Mouse (Mus musculus) hindbrain, embryonic 11.5 days (tissue): ENCODE data around the gene Inpp4b. TPM values are rescaled to one million over a fixed set of nuclear protein-coding genes. Genes with fewer than 3 reads are reported as not detected.

Experiments
- ATAC-seq: fragments of 200-750 bp; cut with Nextera tagmentation; 2 replicates; pipeline ENCODE4 v1.8.0; 2017; ENCODE audit warnings: mild to moderate bottlenecking, moderate TSS enrichment, moderate library complexity; ENCODE audit not compliant: low FRiP score
- DNase-seq: peaks from one replicate; pipeline ENCODE4 v3.0.0-alpha.2; 2015; ENCODE audit warnings: low spot score
- H3K27ac ChIP-seq: fragments of 300-500 bp; sonication (generic); 2 replicates; pipeline ENCODE4 v1.5.1; 2014; ENCODE audit warnings: mild to moderate bottlenecking, low read depth, low read length
- H3K27me3 ChIP-seq: fragments of 300-500 bp; sonication (generic); 2 replicates; pipeline ENCODE4 v1.6.1; 2014; ENCODE audit warnings: mild to moderate bottlenecking, low read length, moderate library complexity, mixed read lengths; ENCODE audit not compliant: control insufficient read depth, insufficient read depth
- H3K36me3 ChIP-seq: fragments of 300-500 bp; sonication (generic); 2 replicates; pipeline ENCODE4 v1.6.1; 2014; ENCODE audit warnings: mild to moderate bottlenecking, low read length, moderate library complexity, mixed read lengths; ENCODE audit not compliant: control insufficient read depth, insufficient read depth
- H3K4me1 ChIP-seq: fragments of 300-500 bp; sonication (generic); replicated peaks from 2 replicates; pipeline ENCODE4 v1.6.1; 2014; ENCODE audit warnings: low read length, mixed read lengths; ENCODE audit not compliant: control insufficient read depth, insufficient read depth
- H3K4me2 ChIP-seq: fragments of 300-500 bp; sonication (generic); replicated peaks from 2 replicates; pipeline ENCODE4 v1.6.1; 2014; ENCODE audit warnings: mild to moderate bottlenecking, low read depth, low read length
- H3K4me3 ChIP-seq: fragments of 300-500 bp; sonication (generic); 2 replicates; pipeline ENCODE4 v1.5.1; 2014; ENCODE audit warnings: low read depth, low read length
- H3K9ac ChIP-seq: fragments of 300-500 bp; sonication (generic); 2 replicates; pipeline ENCODE4 v1.6.1; 2014; ENCODE audit warnings: low read depth, low read length
- H3K9me3 ChIP-seq: fragments of 300-500 bp; sonication (generic); 2 replicates; pipeline ENCODE4 v1.6.1; 2016; ENCODE audit warnings: low read length; ENCODE audit not compliant: control insufficient read depth
- WGBS: fragments of 180-500 bp; shearing (Covaris S2); extraction: QIAGEN DNeasy Blood & Tissue Kit; methylation state at CpG from one replicate; pipeline ENCODE4 v1.1.7; 2014; 5-methylcytosine and 5-hydroxymethylcytosine counted together
- polyA plus RNA-seq: library from polyadenylated mRNA; unstranded; fragments of >200 nt; fragmentation: Nextera tagmentation; extraction: Ambion mirVana; gene quantifications from 2 replicates; pipeline ENCODE4 v1.2.1, GENCODE M21; 2014

Inpp4b gene
- polyA plus RNA-seq, 1 experiment from 2014 or later, result 7.0 TPM

- Histone ChIP-seq H3K4me3 (no peak overlapping the region), H3K4me2 (no peak overlapping the region), H3K9ac (no peak overlapping the region), H3K9me3 (no peaks in the 10 kb centered on the region), H3K27me3 (no peaks in the 10 kb centered on the region), H3K36me3 (no peaks in the 10 kb centered on the region), H3K27ac (no peak overlapping the region), H3K4me1 (no peaks in the 10 kb centered on the region)
- WGBS, result 100% methylated on average over 1 of the region's 1 CpGs
- no peak for DNase-seq
- no peak for ATAC-seq
These were observed 393.7 kb downstream of the Inpp4b start for GRCm38 (mm10) chr8:81736103-81736502.

GRCm38 (mm10) chr8:81742588-81742987, 400.2 kb downstream of the Inpp4b start:
- ATAC-seq (no peak), DNase-seq (no peak)
- Histone ChIP-seq H3K9ac (no peak overlapping the region), H3K9me3 (no peaks in the 10 kb centered on the region), H3K4me2 (no peak overlapping the region), H3K4me1 (no peaks in the 10 kb centered on the region), H3K27ac (no peak overlapping the region), H3K4me3 (no peak overlapping the region), H3K27me3 (no peaks in the 10 kb centered on the region), H3K36me3 (no peaks in the 10 kb centered on the region)
- 85% methylated on average over 7 of the region's 7 CpGs for WGBS

- no peak overlapping the region for H3K9ac ChIP-seq
- H3K27me3 ChIP-seq, result no peaks in the 10 kb centered on the region
- H3K4me3 ChIP-seq, result no peak overlapping the region
- no peak for DNase-seq
- H3K4me1 ChIP-seq, result no peaks in the 10 kb centered on the region
- 81% methylated on average over 3 of the region's 3 CpGs for WGBS
- H3K4me2 ChIP-seq, result no peak overlapping the region
- H3K9me3 ChIP-seq, result no peaks in the 10 kb centered on the region
- H3K27ac ChIP-seq, result no peak overlapping the region
- H3K36me3 ChIP-seq, result no peaks in the 10 kb centered on the region
- no peak for ATAC-seq
These were observed 400.7 kb downstream of the Inpp4b start for GRCm38 (mm10) chr8:81743040-81743439.

- Histone ChIP-seq H3K9me3 (no peaks in the 10 kb centered on the region), H3K36me3 (no peaks in the 10 kb centered on the region), H3K4me1 (no peaks in the 10 kb centered on the region), H3K4me3 (no peak overlapping the region), H3K4me2 (no peak overlapping the region), H3K27me3 (no peaks in the 10 kb centered on the region), H3K9ac (no peak overlapping the region), H3K27ac (no peak overlapping the region)
- WGBS, result 57% methylated on average over 1 of the region's 1 CpGs
- DNase-seq, result no peak
- no peak for ATAC-seq
These were observed 403.1 kb downstream of the Inpp4b start for GRCm38 (mm10) chr8:81745439-81745838.

GRCm38 (mm10) chr8:81751159-81751558, 408.8 kb downstream of the Inpp4b start:
- no peak overlapping the region for H3K9ac ChIP-seq
- no peaks in the 10 kb centered on the region for H3K36me3 ChIP-seq
- no peak overlapping the region for H3K27ac ChIP-seq
- H3K9me3 ChIP-seq, result no peaks in the 10 kb centered on the region
- ATAC-seq (no peak), DNase-seq (no peak)
- H3K4me1 ChIP-seq, result no peaks in the 10 kb centered on the region
- H3K4me3 ChIP-seq, result no peak overlapping the region
- no peak overlapping the region for H3K4me2 ChIP-seq
- H3K27me3 ChIP-seq, result no peaks in the 10 kb centered on the region
- 85% methylated on average over 1 of the region's 1 CpGs for WGBS

- Histone ChIP-seq H3K4me3 (no peak overlapping the region), H3K27ac (no peak overlapping the region), H3K4me2 (no peak overlapping the region), H3K36me3 (no peaks in the 10 kb centered on the region), H3K9me3 (no peaks in the 10 kb centered on the region), H3K9ac (no peak overlapping the region), H3K4me1 (no peaks in the 10 kb centered on the region), H3K27me3 (no peaks in the 10 kb centered on the region)
- ATAC-seq (no peak), DNase-seq (no peak)
- 89% methylated on average over 3 of the region's 3 CpGs for WGBS
These were observed 414.3 kb downstream of the Inpp4b start for GRCm38 (mm10) chr8:81756663-81757062.

GRCm38 (mm10) chr8:81757580-81758144, 415.3 kb downstream of the Inpp4b start:
- 88% methylated on average over 2 of the region's 2 CpGs for WGBS
- no peak overlapping the region for H3K4me2 ChIP-seq
- DNase-seq, result no peak
- no peak overlapping the region for H3K4me3 ChIP-seq
- ATAC-seq, result no peak
- no peaks in the 10 kb centered on the region for H3K27me3 ChIP-seq
- H3K36me3 ChIP-seq, result no peaks in the 10 kb centered on the region
- H3K27ac ChIP-seq, result no peak overlapping the region
- H3K4me1 ChIP-seq, result no peaks in the 10 kb centered on the region
- no peak overlapping the region for H3K9ac ChIP-seq
- H3K9me3 ChIP-seq, result no peaks in the 10 kb centered on the region

- Histone ChIP-seq H3K27ac (no peak overlapping the region), H3K9ac (no peak overlapping the region), H3K4me3 (no peak overlapping the region), H3K27me3 (no peaks in the 10 kb centered on the region), H3K4me2 (no peak overlapping the region), H3K9me3 (no peaks in the 10 kb centered on the region), H3K4me1 (no peaks in the 10 kb centered on the region), H3K36me3 (no peaks in the 10 kb centered on the region)
- no peak for DNase-seq
- WGBS, result 85% methylated on average over 4 of the region's 4 CpGs
- ATAC-seq, result no peak
These were observed 419.1 kb downstream of the Inpp4b start for GRCm38 (mm10) chr8:81761466-81761865.

- WGBS, result 81% methylated on average over 5 of the region's 5 CpGs
- Histone ChIP-seq H3K9me3 (no peaks in the 10 kb centered on the region), H3K9ac (no peak overlapping the region), H3K4me3 (no peak overlapping the region), H3K4me1 (no peaks in the 10 kb centered on the region), H3K4me2 (no peak overlapping the region), H3K27me3 (no peaks in the 10 kb centered on the region), H3K27ac (no peak overlapping the region), H3K36me3 (no peaks in the 10 kb centered on the region)
- DNase-seq, result no peak
- ATAC-seq, result no peak
These were observed 423.7 kb downstream of the Inpp4b start for GRCm38 (mm10) chr8:81766033-81766432.
